Mouse (Mus musculus): ENCODE measurements around the gene Lrit3. TPM values are rescaled to one million over a fixed set of nuclear protein-coding genes. Genes with fewer than 3 reads are reported as not detected.
"Not testable (repeated sequence)": the region's sequence is repeated elsewhere in the genome, so short reads cannot be mapped to it uniquely, and the experiment has no call there.

Lrit3 gene
- polyA plus RNA-seq, 1 experiment: not detected

DNA sequence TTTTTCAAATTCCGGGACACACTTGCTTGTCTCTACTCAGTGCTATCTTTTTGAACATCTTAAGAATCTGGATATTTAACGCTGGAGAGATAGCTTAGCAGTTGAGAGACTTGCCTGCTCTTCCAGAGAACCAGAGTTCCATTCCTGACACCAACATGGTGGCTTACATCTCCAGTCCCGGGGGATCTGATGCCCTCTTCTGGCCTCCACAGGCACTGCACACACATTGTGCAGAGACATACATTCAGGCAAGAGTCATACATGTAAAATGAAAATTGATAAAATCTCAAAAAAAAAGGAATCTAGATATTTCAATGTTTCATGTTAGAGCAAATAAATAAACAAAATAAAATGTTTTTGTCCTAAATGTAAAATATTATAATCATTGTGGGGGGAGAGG, 21.1 kb downstream of the Lrit3 start:
- Histone ChIP-seq H3K4me1 (ENCODE audit: control insufficient read depth, insufficient read depth, low read length) (no peaks in the 10 kb centered on the region), H3K4me3 (ENCODE audit: insufficient read depth, low read length) (no peak overlapping the region), H3K27ac (ENCODE audit: insufficient read depth, low read depth, low read length) (no peak overlapping the region)
- TF ChIP-seq CTCF (IDR thresholded peaks at IDR 0.05; ENCODE audit: low read depth, low read length) (no peak), POLR2A (IDR thresholded peaks at IDR 0.05; ENCODE audit: borderline replicate concordance, low read depth, low read length) (no peak)

DNA sequence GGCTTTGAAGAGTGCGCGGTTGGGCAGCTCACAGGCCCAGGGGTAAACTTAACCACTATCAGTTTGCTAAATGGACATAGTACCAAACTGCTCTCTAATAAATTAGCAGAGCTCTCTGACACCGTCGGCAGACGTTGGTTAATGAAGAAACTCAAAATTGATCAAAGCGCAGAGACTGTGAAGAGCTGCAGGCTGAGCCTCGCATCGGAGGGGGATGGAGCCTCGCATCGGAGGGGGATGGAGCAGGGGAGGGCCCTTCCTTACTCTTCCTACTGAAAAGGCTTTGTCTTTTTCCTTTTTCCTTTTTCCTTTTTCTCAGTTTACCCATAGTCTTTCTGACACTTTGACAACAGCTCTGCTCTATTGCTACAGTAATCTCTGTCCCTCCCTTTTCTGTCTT, 22.4 kb downstream of the Lrit3 start:
- Histone ChIP-seq H3K4me1 (ENCODE audit: control insufficient read depth, insufficient read depth, low read length) (no peaks in the 10 kb centered on the region), H3K4me3 (ENCODE audit: insufficient read depth, low read length) (no peak overlapping the region), H3K27ac (ENCODE audit: insufficient read depth, low read depth, low read length) (no peak overlapping the region)
- TF ChIP-seq POLR2A (IDR thresholded peaks at IDR 0.05; ENCODE audit: borderline replicate concordance, low read depth, low read length) (no peak), CTCF (IDR thresholded peaks at IDR 0.05; ENCODE audit: low read depth, low read length) (no peak)

- H3K4me3 ChIP-seq (ENCODE audit: insufficient read depth, low read length): no peak overlapping the region
- no peak overlapping the region for H3K27ac ChIP-seq (ENCODE audit: insufficient read depth, low read depth, low read length)
- no peak for TF ChIP-seq POLR2A (IDR thresholded peaks at IDR 0.05; ENCODE audit: borderline replicate concordance, low read depth, low read length)
- no peak for TF ChIP-seq CTCF (IDR thresholded peaks at IDR 0.05; ENCODE audit: low read depth, low read length)
- no peaks in the 10 kb centered on the region for H3K4me1 ChIP-seq (ENCODE audit: control insufficient read depth, insufficient read depth, low read length)
Observed at GRCm38 (mm10) chr3:129771210-129771609, 32.6 kb downstream of the Lrit3 start.

DNA sequence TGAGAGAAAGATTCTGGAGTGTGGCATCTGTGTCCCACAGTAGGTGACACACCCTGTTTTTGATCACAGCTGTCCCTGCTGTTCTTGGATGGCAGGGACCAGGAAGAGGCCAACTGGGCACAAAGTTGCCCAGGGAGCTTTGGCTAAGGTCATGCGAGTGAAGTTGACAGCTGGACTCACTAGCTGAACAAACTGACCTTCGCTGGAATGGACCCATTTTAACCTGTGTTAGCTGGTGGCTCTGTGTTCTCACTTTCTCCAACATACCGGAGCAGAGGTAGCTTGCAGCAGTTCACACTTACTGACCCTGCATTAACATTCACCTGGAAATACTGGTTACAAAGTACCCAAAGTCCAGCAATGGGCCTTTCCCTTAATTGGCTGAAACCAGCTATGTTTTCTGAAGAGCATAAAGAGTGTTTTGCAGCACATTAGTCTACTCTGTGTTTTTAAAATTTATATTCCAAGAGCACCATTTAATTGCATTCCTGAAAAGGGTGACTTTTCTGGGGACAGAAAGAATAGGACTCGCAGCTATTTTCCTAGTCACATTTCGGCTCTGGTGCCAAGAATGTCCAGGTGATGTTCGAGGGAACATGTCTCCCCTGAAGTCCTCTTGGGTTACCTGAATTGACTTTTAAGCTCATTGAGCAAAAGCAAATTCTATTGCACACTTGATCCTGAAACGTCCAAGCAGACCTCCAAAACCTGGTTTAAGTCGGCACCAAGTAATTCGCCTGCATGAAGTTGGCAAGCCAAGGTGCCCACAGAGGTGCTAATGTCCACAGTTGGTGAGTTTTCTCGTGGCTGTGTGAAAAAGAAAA, 36.6 kb downstream of the Lrit3 start:
- H3K4me1 ChIP-seq (ENCODE audit: control insufficient read depth, insufficient read depth, low read length): no peaks in the 10 kb centered on the region
- no peak overlapping the region for H3K27ac ChIP-seq (ENCODE audit: insufficient read depth, low read depth, low read length)
- TF ChIP-seq CTCF (IDR thresholded peaks at IDR 0.05; ENCODE audit: low read depth, low read length): no peak
- TF ChIP-seq POLR2A (IDR thresholded peaks at IDR 0.05; ENCODE audit: borderline replicate concordance, low read depth, low read length): no peak
- no peak overlapping the region for H3K4me3 ChIP-seq (ENCODE audit: insufficient read depth, low read length)

- TF ChIP-seq POLR2A (IDR thresholded peaks at IDR 0.05; ENCODE audit: borderline replicate concordance, low read depth, low read length) (no peak), CTCF (IDR thresholded peaks at IDR 0.05; ENCODE audit: low read depth, low read length) (no peak)
- no peaks in the 10 kb centered on the region for H3K4me1 ChIP-seq (ENCODE audit: control insufficient read depth, insufficient read depth, low read length)
- no peak overlapping the region for H3K27ac ChIP-seq (ENCODE audit: insufficient read depth, low read depth, low read length)
- H3K4me3 ChIP-seq (ENCODE audit: insufficient read depth, low read length): no peak overlapping the region
Observed at GRCm38 (mm10) chr3:129766106-129766505, 37.7 kb downstream of the Lrit3 start.

DNA sequence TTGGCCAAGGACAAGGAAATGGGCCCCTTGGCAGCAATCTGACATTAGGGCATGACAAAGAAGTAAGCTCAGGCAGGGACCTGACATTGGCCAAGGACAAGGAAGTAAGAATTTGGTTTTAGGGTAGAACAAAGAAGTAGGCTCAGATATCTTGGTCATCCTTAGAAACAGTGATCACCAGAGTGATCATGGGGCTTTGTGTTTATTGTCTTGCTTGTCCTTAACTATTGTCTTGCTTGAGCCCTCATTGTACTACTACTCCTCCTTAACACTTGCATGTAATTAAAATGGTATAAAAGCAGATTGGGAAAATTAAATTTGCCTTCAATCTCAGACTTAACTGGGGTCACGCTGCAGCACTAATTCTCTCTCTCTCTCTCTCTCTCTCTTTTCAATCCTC, 46.2 kb downstream of the Lrit3 start:
- H3K4me1 ChIP-seq (ENCODE audit: control insufficient read depth, insufficient read depth, low read length); H3K4me3 ChIP-seq (ENCODE audit: insufficient read depth, low read length); H3K27ac ChIP-seq (ENCODE audit: insufficient read depth, low read depth, low read length): not testable (repeated sequence)

- Histone ChIP-seq H3K4me3 (ENCODE audit: insufficient read depth, low read length) (0 out of 2 replicates have a peak within 1 kb of the TSS, but pooled peaks have one; percentile 3), H3K4me1 (ENCODE audit: control insufficient read depth, insufficient read depth, low read length) (no peaks in the 10 kb centered on the region), H3K27ac (ENCODE audit: insufficient read depth, low read depth, low read length) (no peak within 1 kb of the TSS)
- no peak for TF ChIP-seq POLR2A (IDR thresholded peaks at IDR 0.05; ENCODE audit: borderline replicate concordance, low read depth, low read length)
- no peak for TF ChIP-seq CTCF (IDR thresholded peaks at IDR 0.05; ENCODE audit: low read depth, low read length)
Observed at GRCm38 (mm10) chr3:129754650-129755604, 48.9 kb downstream of the Lrit3 start, which contains the start of gene Egf. TSS of gene Egf (minus strand) at chr3:129755316.

GRCm38 (mm10) chr3:129744803-129745202, 59.0 kb downstream of the Lrit3 start:
- TF ChIP-seq POLR2A (IDR thresholded peaks at IDR 0.05; ENCODE audit: borderline replicate concordance, low read depth, low read length) (no peak), CTCF (IDR thresholded peaks at IDR 0.05; ENCODE audit: low read depth, low read length) (peak; percentile 40; the same call in 1 of the 2 replicates)
- H3K4me3 ChIP-seq (ENCODE audit: insufficient read depth, low read length): no peak overlapping the region
- no peak overlapping the region for H3K27ac ChIP-seq (ENCODE audit: insufficient read depth, low read depth, low read length)
- no peaks in the 10 kb centered on the region for H3K4me1 ChIP-seq (ENCODE audit: control insufficient read depth, insufficient read depth, low read length)

GRCm38 (mm10) chr3:129742781-129743180, 61.0 kb downstream of the Lrit3 start:
- no peak overlapping the region for H3K4me3 ChIP-seq (ENCODE audit: insufficient read depth, low read length)
- H3K27ac ChIP-seq (ENCODE audit: insufficient read depth, low read depth, low read length): no peak overlapping the region
- H3K4me1 ChIP-seq (ENCODE audit: control insufficient read depth, insufficient read depth, low read length): no peaks in the 10 kb centered on the region
- TF ChIP-seq POLR2A (IDR thresholded peaks at IDR 0.05; ENCODE audit: borderline replicate concordance, low read depth, low read length) (no peak), CTCF (IDR thresholded peaks at IDR 0.05; ENCODE audit: low read depth, low read length) (no peak)

Data from bone marrow macrophage, adult 2 months (primary cell).